Mouse (Mus musculus): ENCODE results near the gene Dclk1.
"Not testable (repeated sequence)": the region's sequence is repeated elsewhere in the genome, so short reads cannot be mapped to it uniquely, and the experiment has no call there.

Dclk1 gene

GRCm38 (mm10) chr3:55241730-55242421 lies at the start of gene Dclk1:
Gene Dclk1 (plus strand): TSS chr3:55242364.
- CTCF ChIA-PET = no interaction called here

- CTCF ChIA-PET = no interaction called here
Observed at GRCm38 (mm10) chr3:55193351-55193750, 48.8 kb upstream of the Dclk1 start.

DNA sequence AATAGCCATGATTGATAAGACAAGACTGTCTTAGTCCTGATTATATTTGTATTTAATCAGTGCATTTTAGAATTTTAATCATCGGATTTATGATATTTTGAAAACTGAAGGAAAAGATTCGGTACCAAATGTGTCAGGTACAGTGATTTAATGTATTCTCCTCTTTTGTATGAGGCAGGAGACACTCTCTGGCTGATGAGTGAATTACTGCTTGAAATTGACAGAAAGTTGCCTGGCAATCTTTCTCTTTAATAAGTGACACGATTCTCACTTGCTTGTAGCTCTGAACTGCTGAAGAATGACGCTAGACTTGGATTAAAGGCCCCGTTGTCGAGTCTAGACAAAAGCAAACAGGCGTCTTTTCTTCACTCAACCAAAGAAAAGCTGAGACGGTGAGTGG lies 47.4 kb upstream of the Dclk1 start:
- CTCF ChIA-PET = no interaction called here

- CTCF ChIA-PET = no interaction called here
Observed at GRCm38 (mm10) chr3:55195581-55196327, 46.4 kb upstream of the Dclk1 start.

- CTCF ChIA-PET = no interaction called here
Observed at GRCm38 (mm10) chr3:55196328-55196710, 45.8 kb upstream of the Dclk1 start.

GRCm38 (mm10) chr3:55203621-55204020 lies 38.5 kb upstream of the Dclk1 start:
- CTCF ChIA-PET = not testable (repeated sequence)

DNA sequence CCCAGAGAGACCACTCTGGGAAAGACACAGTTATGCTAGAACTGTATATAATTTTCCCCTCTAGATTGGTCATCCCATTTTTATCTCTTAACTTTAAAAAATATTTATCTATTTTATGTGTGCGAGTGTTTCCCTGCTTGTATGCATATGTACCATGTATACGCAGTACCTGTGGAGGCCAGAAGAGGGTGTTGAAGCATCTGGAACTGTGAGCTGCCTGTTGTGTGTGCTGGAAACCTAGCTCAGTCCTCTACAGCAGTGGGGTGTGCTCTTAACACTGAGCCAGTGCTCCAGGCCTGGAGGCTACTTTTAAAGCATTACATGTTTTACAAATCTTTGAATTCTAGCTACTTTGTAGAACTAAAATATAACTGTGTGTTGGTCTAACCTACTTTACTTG lies 35.8 kb upstream of the Dclk1 start:
- CTCF ChIA-PET = no interaction called here

DNA sequence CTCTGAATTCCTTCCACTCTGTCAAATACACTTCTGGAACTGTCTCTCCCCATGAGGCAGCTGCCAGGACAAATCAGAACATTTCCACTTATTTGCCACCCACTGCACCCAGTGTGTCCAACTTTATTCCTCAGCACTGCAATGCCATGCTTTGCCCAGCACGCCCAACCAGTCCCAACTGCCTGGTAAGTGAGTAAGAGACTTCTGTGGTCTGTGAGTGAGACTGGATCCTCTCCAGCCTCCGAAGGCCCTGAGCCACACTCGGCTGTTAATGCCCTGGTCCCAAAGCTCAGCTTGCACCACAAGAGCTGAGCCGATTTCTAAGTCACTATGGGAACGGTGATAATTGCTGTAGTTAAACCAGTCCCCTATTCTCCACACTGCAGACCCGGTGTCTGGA lies 34.5 kb upstream of the Dclk1 start:
- CTCF ChIA-PET = no interaction called here

- CTCF ChIA-PET = no interaction called here
Observed at GRCm38 (mm10) chr3:55212254-55212653, 29.9 kb upstream of the Dclk1 start.

DNA sequence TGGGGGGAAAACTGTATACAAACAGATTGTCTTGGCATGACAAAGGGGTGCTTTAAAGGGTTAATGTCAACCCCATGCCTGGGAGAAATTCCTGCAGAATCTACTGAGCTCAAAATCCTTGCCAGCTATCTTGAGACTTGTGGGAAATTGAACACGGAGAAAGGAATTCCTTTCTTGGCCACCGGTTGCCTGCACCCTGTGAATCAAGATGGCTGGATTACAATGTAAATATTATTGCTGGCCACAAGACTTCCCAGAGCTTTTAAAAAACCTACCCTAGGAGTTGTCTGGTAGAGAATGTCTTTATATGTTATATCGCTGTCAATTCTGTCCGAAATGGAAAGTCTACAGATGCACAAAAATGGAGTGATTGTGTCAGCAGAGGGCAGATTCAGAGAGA lies 28.4 kb upstream of the Dclk1 start:
- CTCF ChIA-PET = no interaction called here

- CTCF ChIA-PET = no interaction called here
Observed at GRCm38 (mm10) chr3:55214413-55214812, 27.8 kb upstream of the Dclk1 start.

- CTCF ChIA-PET = no interaction called here
Observed at GRCm38 (mm10) chr3:55222502-55222901, 19.7 kb upstream of the Dclk1 start.

DNA sequence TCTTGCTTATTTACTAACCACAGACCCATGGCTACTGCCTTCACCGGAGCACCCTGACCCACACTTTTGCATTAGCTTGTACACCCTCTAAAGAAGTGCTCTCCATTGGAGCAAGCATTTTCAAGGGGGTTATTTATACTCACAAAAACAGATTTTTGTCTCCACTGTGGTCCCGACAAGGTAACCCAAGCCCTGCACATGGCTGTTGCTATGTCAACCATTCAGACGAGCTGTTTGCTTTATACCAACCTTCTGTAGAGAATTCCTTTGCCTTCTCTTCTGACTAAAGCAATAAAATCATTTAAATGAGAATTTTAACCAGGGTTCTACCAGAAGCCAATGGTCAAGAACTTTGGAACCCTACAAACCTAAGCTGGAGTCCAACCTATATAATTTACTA lies 18.3 kb upstream of the Dclk1 start:
- CTCF ChIA-PET = no interaction called here

DNA sequence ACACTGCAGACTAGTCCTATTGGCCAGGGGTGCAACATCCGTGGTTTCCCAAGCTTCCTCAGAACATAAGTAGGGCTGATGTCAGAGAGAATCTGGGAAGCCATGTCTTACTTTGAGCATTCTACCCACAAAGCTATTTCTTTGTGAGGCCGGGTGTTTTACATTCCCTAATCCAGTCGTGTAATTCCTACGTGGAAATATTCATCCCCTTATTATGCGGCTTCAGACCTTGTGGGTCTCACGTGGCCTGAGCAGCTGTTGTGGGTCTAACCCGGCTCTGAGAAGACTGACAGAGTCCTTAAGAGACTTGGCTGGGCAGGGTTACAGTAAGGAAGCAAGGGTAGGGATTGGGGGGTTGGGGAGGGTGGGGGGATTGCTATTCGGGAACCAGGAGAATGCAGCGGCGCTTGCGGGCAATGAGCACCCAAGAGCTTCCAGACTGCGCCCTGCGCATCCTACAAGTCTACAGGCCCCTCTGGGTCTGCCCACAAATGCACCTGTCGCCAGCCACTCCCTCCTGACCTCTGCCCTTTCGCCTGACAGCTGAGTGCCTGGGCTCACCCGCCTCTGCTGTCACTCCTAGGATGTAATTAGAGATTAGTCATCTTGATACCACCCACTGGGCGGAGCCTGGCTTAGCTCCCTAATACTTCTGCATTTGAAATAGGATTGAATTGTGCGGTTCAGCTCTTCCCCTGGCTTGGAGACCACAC lies 15.5 kb upstream of the Dclk1 start:
- CTCF ChIA-PET = no interaction called here

- CTCF ChIA-PET = no interaction called here
Observed at GRCm38 (mm10) chr3:55227214-55227581, 15.0 kb upstream of the Dclk1 start.

- CTCF ChIA-PET = no interaction called here
Observed at GRCm38 (mm10) chr3:55242422-55243055, 375 bp downstream of the Dclk1 start.

DNA sequence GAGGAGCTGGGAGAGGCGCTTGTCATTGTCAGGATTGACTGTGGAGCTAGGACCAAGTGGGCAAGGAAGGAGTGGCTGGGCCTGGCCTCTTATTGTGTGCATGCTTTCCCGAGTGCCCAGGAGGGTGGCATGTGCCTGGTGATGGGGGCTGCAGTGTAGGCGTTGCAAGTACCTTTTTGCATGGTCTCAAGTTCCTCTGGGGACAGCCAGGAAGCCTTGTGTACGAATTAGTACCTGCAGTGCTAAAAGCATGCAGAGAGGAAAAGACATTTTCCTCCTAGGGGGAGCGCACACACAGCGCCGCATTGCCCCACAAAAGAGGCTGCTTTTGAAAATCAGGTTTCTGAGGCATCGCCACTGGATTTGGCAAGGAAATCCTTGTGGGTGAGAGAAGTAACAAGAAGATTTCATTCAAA lies 900 bp downstream of the Dclk1 start:
- CTCF ChIA-PET = no interaction called here

- CTCF ChIA-PET = no interaction called here
Observed at GRCm38 (mm10) chr3:55244087-55244486, 1.9 kb downstream of the Dclk1 start.

- CTCF ChIA-PET = no interaction called here
Observed at GRCm38 (mm10) chr3:55246618-55247272, 4.6 kb downstream of the Dclk1 start.

DNA sequence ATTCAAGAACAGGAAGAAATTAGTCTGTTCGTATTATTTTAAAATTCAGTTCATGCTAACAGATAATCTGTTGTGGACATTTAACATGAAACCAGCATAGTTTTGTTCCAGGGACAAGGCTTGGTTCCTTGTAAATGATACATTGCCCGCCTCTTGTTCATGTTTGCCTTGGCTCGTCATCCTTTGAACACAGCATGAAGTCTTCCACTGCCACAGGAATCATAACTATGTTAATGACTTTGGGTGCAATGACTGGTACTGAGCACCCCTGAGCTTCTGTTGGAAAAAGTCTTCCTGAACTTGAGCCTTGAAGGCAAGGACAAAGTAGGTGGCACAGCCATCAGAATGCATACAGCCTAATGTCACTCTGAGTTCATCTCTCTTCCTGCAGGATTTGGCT lies 5.9 kb downstream of the Dclk1 start:
- CTCF ChIA-PET = no interaction called here

- CTCF ChIA-PET = no interaction called here
Observed at GRCm38 (mm10) chr3:55248508-55248907, 6.3 kb downstream of the Dclk1 start.

GRCm38 (mm10) chr3:55250631-55251030 lies 8.5 kb downstream of the Dclk1 start:
- CTCF ChIA-PET = no interaction called here

All from spleen, embryonic (tissue).